Mouse (Mus musculus) B cell, adult 2 months (primary cell): ENCODE results near the gene Car8.
"Not testable (repeated sequence)": the region's sequence is repeated elsewhere in the genome, so short reads cannot be mapped to it uniquely, and the experiment has no call there.

Experiments
- DNase-seq, 2 experiments: peaks; one replicate each; pipeline ENCODE4 v3.0.0; 2022

Gene Car8

DNA sequence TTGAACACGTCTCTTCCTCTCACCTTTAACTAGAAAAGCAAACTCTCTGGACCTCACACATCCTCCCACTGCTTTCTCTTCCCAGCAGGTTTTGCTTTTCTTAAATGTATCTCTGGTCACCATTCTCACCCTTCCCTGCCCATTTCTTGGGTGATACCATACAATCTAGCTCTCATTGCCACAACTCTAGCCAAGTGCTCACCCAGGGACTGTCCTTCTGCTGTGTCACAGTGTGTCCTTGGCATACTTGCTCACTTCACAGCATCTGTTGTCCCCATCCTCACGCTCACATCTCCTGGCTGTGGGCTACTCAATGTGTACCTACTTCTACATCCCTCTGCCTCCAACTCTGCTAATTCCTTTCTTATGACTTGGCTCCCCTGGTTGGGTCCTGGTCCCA lies 37.2 kb downstream of the Car8 start:
- no peak for DNase-seq

DNA sequence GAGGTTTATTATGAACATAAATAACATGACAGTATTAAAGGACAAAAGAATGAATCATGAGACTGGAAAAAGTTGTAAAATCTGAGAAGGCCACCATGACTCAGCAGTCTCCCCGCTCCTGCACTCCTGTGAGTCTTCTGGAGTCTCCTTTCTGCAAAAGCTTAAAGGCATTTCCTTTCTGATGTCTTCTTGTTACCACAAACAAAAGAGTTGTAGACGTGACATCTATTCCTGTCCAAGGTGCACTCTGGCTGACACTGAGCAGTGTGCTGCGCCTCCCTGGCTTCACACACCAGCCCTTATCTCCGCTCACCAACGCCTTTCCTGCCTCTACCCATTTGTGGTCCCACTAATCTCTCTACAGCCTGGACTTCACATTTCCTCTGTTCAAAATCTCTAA lies 38.8 kb downstream of the Car8 start:
- DNase-seq = no peak

DNA sequence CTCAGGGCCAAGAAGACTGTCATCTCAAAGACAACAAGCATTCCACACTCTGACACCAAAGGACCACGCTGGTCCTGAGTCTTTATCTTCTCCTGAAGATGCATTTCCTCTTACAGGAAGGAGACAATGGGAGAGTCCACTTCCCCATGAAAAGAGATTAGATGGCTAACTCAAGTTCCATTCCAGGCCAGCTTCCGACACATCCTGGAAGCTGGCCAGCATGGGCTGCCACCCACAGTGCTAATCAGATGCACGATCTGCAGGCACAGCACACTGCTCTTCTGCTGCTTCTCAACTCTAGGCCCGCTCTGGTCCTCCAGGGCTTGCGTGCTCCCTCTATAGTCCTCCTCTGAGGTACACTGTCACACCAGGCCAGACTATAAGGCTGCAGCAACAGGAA lies 40.8 kb downstream of the Car8 start:
- no peak for DNase-seq

DNA sequence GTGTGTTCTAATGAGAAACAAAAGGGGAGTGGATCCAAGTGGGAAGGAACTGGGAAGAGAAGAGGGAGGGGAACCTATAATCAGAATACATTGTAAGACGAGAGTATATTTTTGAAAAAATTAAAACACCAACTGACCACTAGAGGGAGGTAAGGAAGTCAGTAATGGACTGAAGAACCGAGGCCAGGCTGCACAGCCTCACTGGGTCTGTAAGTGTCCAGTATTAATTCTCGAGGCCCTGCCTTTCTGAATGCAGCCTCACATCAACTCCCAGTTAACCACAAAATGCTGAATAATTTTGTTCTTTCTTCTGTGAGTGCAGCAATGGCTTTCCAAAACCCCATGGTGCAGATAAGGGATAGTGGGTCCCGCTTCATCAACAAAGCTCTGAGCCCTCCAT lies 48.4 kb downstream of the Car8 start:
- DNase-seq = no peak

DNA sequence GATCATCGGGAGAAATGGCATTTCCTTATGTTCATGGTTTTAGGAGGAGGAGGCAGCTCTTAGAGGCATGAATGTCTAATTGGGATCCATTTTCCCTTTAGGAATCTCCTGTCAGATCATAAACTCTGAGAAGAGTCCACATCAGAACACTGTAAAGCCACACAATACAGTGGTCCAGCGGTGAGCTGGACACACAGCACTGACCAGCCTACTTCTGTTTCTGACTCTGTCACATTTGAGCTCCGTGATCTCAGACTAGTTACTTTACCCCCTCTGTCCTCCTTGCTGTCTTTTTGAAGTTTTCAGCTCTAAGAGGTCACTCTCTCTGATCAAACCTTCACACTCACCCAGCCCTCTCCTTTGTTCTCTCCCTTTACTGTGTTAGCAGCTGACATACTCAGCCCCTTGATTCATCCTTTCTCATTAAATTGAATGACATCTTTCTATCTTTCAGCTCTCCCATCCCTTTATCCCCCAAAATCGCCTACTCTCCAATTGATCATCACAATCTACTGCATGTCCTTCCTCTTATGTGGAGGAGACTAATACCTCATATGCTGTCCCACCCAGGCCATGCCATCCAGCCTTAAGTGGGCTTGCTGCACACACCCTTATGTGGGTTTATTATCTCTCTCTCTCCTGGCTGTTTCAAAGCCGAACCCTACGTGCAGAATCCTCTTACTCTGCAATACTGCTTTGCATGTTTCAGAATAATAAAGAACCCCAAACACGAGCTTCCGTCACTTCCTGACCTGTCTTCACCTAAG lies 51.7 kb downstream of the Car8 start:
- DNase-seq = no peak

DNA sequence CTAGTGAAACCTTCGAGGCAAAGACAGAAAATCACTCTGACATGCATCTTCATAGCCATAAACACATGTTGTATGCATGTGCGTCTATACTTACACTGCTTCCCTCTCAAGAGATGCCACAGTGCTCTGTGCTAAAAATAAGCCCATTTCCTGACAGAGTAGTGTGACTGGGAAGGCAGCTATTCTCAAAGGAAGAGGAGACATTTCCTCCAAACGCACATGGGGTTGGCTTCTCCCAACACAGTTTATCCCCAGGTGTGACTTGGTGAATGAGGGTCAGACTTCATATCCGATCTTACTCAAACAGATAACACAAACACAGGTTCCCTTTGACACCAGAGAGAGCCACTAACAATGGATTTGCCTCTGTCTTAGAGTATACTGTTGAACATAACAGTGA lies 58.3 kb downstream of the Car8 start:
- no peak for DNase-seq

DNA sequence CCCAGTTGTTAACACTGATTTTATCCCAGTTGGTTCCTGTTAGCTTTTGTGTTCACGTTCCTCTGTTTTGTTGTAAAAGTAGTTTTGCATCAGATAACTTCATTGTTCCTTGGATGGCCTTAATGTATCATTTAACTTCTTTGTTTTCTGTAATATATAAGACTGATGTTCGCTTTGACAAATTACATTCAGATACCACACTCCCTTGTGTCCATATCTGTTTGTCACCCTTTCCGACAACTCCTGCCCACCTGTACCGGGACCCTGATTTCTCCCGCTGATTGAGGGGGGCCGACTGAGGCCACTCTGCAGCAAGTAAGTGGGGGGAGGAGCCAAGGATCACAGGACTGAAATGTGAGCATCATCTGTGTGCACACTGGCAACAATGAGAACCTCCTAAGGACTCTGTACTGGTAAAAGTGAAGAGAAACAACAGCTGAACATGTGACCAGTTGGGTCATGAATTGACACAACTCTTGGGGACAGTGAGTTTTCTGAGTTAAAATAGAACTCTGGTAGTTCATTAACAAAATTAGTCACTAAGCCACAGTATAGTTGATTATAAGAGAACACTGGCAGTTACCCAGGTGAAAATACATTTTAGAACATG lies 84.1 kb downstream of the Car8 start:
- no peak for DNase-seq

DNA sequence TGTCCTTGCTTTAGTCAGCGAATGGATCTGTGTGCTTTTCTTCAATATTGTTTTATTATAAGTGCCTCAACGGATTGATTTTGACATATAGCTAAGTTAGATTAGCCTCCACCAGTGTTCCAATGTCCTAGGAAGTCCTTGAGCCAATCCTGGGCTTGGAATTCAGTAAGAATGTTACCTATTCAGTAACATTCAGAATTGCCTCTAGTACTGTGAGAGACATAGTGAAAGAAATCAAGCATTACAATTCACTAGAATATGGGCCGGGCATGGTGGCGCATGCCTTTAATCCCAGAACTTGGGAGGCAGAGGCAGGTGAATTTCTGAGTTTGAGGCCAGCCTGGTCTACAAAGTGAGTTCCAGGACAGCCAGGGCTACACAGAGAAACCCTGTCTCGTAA lies 84.9 kb downstream of the Car8 start:
- not testable (repeated sequence) for DNase-seq

DNA sequence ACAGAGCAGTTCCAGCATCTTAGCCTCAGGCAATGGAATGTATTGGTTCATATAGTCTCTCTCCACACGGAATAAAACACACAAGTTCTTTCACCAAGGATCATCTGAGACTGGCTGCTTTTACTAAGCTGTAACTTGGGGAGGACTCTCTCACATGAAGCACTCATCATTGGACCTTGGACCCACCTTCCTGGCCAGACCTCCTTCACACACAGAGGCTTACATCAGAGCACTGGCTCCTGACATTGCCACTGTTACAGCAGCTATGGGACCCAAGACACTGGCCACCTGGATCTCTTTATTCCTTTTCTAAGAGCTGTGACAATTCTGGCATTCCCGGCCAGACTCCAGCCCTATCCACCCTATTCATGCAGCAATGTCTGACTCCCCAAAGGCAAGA lies 101.4 kb downstream of the Car8 start:
- no peak for DNase-seq

DNA sequence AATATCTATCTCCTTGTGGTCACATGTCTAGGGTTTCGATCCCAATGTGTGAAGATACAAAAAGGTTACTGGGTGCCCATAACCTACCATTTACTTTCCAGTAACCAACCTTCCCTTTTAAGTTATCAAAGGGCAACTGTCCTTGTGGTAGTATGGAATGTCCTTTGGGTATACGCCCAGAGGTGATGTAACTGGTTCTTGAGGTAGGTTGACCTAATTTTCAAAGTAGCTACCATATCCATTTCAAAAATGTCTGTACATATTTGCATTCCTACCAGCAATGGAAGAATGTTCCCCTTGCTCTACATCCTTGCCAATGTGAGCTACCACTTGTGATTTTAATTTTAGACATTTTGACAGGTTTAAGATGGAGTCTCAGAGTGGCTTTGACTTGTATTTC lies 106.8 kb downstream of the Car8 start:
- DNase-seq = no peak

DNA sequence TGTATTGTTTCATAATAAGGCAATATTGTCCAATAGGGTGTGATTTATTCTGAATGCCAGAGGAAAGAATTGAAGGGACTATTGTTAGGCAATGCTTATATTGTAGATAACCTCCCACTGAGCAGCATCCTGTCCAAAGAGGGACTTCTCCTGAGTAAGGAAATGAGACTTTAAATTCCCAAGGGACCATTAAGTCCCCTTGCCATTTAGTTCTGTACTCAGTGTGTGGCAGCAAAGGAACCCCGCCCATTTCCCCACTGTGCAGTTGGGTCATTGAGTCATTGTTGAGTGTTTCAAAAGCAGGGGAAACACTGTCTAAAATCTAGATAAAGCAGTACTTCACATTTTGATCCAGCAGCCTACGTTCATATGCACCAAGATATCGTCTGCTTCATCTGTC lies 125.3 kb downstream of the Car8 start:
- no peak for DNase-seq

DNA sequence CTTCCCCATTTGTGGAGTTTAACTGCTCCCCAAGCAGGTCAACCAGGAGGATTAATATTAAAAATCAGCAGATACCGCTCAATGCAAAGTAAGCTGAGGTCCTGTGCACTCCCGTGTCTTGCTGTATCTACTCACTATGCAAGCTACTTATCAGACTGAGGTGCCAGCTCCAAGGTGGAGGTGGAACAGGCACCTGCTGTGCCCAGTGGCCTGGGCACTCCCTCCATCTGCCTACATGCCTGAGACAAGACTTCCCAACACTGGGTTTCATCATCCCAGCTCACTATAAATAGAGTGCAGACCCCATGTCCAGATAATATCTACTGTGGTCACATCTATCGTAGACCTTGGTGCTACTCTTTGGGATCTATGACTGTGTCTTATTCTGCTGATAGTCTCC lies 127.0 kb downstream of the Car8 start:
- DNase-seq = no peak

DNA sequence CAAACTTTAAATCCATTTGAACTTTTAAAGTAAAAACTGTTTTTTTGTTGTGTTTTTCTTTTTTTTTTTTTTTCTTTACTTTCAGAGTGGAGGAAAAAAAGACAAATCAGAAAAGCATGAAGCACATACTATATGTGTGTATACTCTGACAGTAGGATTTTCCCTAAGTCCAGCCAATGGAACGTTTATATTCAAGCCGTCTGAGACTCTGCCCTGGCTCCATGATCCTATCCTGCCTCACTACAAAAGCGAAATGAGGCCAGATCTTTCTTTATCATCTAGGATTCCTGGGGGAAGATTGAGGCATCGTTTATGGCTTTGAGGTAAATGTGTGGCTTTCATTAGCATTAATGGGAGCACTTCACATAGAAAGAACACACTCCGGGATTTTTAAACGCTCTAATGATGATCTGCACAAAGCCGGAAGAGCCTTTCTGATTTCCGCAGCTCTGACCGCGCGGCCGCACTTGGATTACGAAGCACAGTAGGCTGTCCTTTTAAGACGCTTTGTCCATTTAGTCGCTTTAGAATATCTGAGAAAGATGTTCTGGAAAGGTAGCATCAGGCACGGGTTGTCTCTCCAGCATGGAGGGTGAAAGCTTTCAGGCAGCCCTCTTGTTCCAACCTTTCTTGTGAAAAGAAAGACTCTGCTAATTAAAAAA lies 128.8 kb downstream of the Car8 start:
- no peak for DNase-seq

DNA sequence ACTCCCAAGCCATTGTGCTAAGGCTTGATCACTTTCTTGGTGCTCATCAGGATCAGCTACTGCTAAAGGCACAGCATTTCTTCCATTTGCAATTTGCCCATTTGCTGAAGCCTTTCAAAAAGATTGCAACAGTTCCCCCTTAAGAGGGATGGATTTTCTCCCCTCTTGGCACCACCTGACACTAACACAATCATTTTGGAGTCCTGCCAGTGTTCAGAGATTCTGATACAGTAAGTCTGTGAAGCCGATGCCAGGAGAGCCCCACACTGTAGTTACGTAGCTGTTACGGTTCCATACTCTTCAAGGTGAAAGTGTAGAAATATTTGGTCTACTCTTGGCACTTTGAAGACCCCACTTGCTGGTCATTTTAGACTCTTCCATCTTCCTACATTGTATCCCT lies 137.4 kb downstream of the Car8 start:
- no peak for DNase-seq

DNA sequence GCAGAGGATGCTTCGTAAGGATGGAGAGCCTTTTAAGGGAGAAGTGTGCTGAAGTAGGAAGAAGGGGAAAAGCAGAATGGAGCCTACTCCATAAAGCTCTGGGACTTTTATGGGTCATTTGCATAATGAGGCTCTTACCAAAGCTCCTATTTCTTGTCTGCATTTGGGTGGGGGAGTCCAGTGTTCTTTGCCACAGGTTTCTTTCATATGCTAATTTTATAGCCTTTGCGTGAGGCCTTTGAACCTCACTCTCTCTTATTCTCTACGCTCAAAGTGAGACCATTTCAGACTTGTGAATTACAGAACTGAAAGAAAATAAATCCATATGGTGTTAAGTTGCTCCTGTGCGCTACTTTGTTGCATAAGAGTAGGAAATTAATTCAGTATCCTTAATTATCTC lies 140.8 kb downstream of the Car8 start:
- DNase-seq = no peak

DNA sequence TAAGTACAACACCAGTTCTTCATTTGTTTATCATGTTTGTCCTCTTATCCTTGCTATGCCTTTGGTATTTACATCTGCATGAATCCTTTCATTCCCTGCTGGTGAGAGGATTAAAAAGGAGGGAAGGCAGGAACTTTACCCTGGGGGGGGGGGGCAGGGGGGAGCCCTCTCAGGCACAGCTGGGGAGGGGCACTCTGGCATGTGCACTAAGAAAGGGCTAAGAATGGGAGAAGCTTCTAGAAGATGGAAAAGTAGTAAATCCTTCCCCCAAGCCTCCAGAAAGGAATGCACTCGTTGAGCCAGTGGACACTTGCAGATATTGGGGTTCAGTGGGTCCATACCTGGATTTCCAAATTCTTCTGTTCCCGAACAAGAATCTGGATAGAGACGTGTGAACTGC lies 141.2 kb downstream of the Car8 start:
- DNase-seq = no peak

DNA sequence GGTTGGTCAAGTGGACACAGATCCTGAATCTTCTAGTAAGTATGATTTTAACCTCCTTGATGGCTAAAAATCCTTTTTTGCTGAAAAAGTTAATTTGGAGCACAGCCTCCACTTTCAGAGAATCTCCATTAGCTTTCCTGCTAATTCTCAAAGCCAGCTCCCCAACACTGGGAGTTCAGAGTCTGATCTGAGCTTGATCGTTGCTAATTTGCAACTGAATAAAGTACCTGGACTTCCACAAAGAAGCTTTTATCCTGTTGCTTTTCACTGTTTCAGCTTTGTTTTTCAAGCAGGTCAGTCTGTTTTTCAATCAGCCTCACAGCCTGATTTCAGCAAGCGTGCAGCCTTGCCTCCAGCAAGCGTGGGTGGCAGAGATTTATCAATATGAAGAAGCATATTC lies 145.3 kb downstream of the Car8 start:
- not testable (repeated sequence) for DNase-seq
